Mouse (Mus musculus) stomach, postnatal 0 days (tissue): ENCODE data around the gene Kif1c. TPM values are rescaled to one million over a fixed set of nuclear protein-coding genes. Genes with fewer than 3 reads are reported as not detected.

Experiments used
- ATAC-seq: fragments of 200-750 bp; cut with Nextera tagmentation; 2 replicates; pipeline ENCODE4 v1.8.0; 2017; ENCODE audit not compliant: low FRiP score, low TSS enrichment
- DNase-seq: peaks from one replicate; pipeline ENCODE4 v3.0.0-alpha.2; 2016; ENCODE audit warnings: low spot score
- H3K27ac ChIP-seq: fragments of 300-500 bp; sonication (generic); replicated peaks from 2 replicates; pipeline ENCODE4 v1.5.1; 2014; ENCODE audit warnings: mild to moderate bottlenecking, control low read depth
- H3K27me3 ChIP-seq: fragments of 300-500 bp; sonication (generic); 2 replicates; pipeline ENCODE4 v1.6.1; 2014; ENCODE audit warnings: low read length; ENCODE audit not compliant: control insufficient read depth, insufficient read depth
- H3K36me3 ChIP-seq: fragments of 300-500 bp; sonication (generic); 2 replicates; pipeline ENCODE4 v1.6.1; 2014; ENCODE audit warnings: low read length, mixed read lengths; ENCODE audit not compliant: control insufficient read depth, insufficient read depth
- H3K4me1 ChIP-seq: fragments of 300-500 bp; sonication (generic); replicated peaks from 2 replicates; pipeline ENCODE4 v1.6.1; 2014; ENCODE audit warnings: antibody characterized with exemption; ENCODE audit not compliant: control insufficient read depth, insufficient read depth
- H3K4me2 ChIP-seq: fragments of 300-500 bp; sonication (generic); replicated peaks from 2 replicates; pipeline ENCODE4 v1.6.1; 2014; ENCODE audit warnings: low read depth, mild to moderate bottlenecking, control low read depth, moderate library complexity
- H3K4me3 ChIP-seq: fragments of 300-500 bp; sonication (generic); 2 replicates; pipeline ENCODE4 v1.5.1; 2014; ENCODE audit warnings: low read depth, low read length, control low read depth
- H3K9ac ChIP-seq: fragments of 300-500 bp; sonication (generic); 2 replicates; pipeline ENCODE4 v1.6.1; 2014; ENCODE audit warnings: mild to moderate bottlenecking, low read length, control low read depth, mixed read lengths
- H3K9me3 ChIP-seq: fragments of 300-500 bp; sonication (generic); 2 replicates; pipeline ENCODE4 v1.6.1; 2016; ENCODE audit warnings: low read length; ENCODE audit not compliant: control insufficient read depth
- CTCF ChIP-seq: IDR thresholded peaks from 2 replicates; pipeline ENCODE4 v1.5.1; 2016; ENCODE audit warnings: antibody characterized with exemption, low read depth, mild to moderate bottlenecking, moderate library complexity
- EP300 ChIP-seq: optimal IDR thresholded peaks from 2 replicates; pipeline ENCODE3; 2016; ENCODE audit warnings: antibody characterized with exemption
- WGBS: fragments of 180-500 bp; shearing (Covaris S2); extraction: QIAGEN DNeasy Blood & Tissue Kit; methylation state at CpG from one replicate; pipeline ENCODE4 v1.1.7; 2014; 5-methylcytosine and 5-hydroxymethylcytosine counted together
- polyA plus RNA-seq: library from polyadenylated mRNA; unstranded; fragments of >200 nt; fragmentation: Nextera tagmentation; extraction: Ambion mirVana; gene quantifications from 2 replicates; pipeline ENCODE4 v1.2.1, GENCODE M21; 2015

Gene Kif1c
- polyA plus RNA-seq, 1 experiment from 2014 or later, result 4.7 TPM

GRCm38 (mm10) chr11:70674501-70674900 lies 25.8 kb upstream of the Kif1c start:
- TF ChIP-seq CTCF (no peak), EP300 (no peak)
- H3K9ac ChIP-seq, result no peak overlapping the region
- H3K4me3 ChIP-seq, result no peak overlapping the region
- no peaks in the 10 kb centered on the region for H3K27me3 ChIP-seq
- no peak overlapping the region for H3K4me2 ChIP-seq
- peaks cover 9% of the 10 kb centered on the region for H3K36me3 ChIP-seq
- no peaks in the 10 kb centered on the region for H3K9me3 ChIP-seq
- no peak overlapping the region for H3K27ac ChIP-seq
- ATAC-seq (0 out of 2 replicates have a peak, but pooled peaks have one; percentile 11), DNase-seq (no peak)
- no peaks in the 10 kb centered on the region for H3K4me1 ChIP-seq
- 64% methylated on average over 11 of the region's 11 CpGs for WGBS

- ATAC-seq, result no peak
- H3K9ac ChIP-seq, result no peak overlapping the region
- 69% methylated on average over 9 of the region's 9 CpGs for WGBS
Observed at GRCm38 (mm10) chr11:70678092-70678491, 22.3 kb upstream of the Kif1c start.

GRCm38 (mm10) chr11:70678576-70678975 lies 21.8 kb upstream of the Kif1c start:
- ATAC-seq, result no peak
- Histone ChIP-seq H3K4me2 (no peak overlapping the region), H3K36me3 (peaks cover 20% of the 10 kb centered on the region), H3K9me3 (no peaks in the 10 kb centered on the region), H3K4me3 (no peak overlapping the region), H3K27ac (no peak overlapping the region), H3K27me3 (no peaks in the 10 kb centered on the region), H3K4me1 (no peaks in the 10 kb centered on the region), H3K9ac (no peak overlapping the region)
- TF ChIP-seq EP300 (no peak), CTCF (no peak)
- no peak for DNase-seq
- WGBS, result 83% methylated on average over 2 of the region's 2 CpGs

More at GRCm38 (mm10) chr11:70678092-70678491, 22.3 kb upstream of the Kif1c start:
- DNase-seq, result no peak
- no peaks in the 10 kb centered on the region for H3K27me3 ChIP-seq
- H3K4me2 ChIP-seq, result no peak overlapping the region
- H3K4me3 ChIP-seq, result no peak overlapping the region
- H3K36me3 ChIP-seq, result peaks cover 17% of the 10 kb centered on the region
- H3K4me1 ChIP-seq, result no peaks in the 10 kb centered on the region
- H3K27ac ChIP-seq, result no peak overlapping the region
- TF ChIP-seq CTCF (no peak), EP300 (no peak)
- no peaks in the 10 kb centered on the region for H3K9me3 ChIP-seq

- H3K9ac ChIP-seq, result no peak overlapping the region
- WGBS, result 94% methylated on average over 8 of the region's 8 CpGs
- TF ChIP-seq CTCF, result no peak
- no peak for TF ChIP-seq EP300
- H3K4me3 ChIP-seq, result no peak overlapping the region
- DNase-seq (no peak), ATAC-seq (no peak)
- no peaks in the 10 kb centered on the region for H3K27me3 ChIP-seq
- H3K4me1 ChIP-seq, result no peaks in the 10 kb centered on the region
- H3K4me2 ChIP-seq, result no peak overlapping the region
- no peak overlapping the region for H3K27ac ChIP-seq
- H3K9me3 ChIP-seq, result no peaks in the 10 kb centered on the region
- peaks cover 20% of the 10 kb centered on the region for H3K36me3 ChIP-seq
Observed at GRCm38 (mm10) chr11:70679361-70679760, 21.0 kb upstream of the Kif1c start.

GRCm38 (mm10) chr11:70679894-70680293 lies 20.5 kb upstream of the Kif1c start:
- Histone ChIP-seq H3K9ac (no peak overlapping the region), H3K27ac (no peak overlapping the region), H3K9me3 (no peaks in the 10 kb centered on the region), H3K4me2 (no peak overlapping the region), H3K4me3 (no peak overlapping the region), H3K27me3 (no peaks in the 10 kb centered on the region), H3K4me1 (no peaks in the 10 kb centered on the region), H3K36me3 (peaks cover 24% of the 10 kb centered on the region)
- WGBS, result 93% methylated on average over 8 of the region's 8 CpGs
- DNase-seq (no peak), ATAC-seq (no peak)
- no peak for TF ChIP-seq EP300
- no peak for TF ChIP-seq CTCF

GRCm38 (mm10) chr11:70681170-70681569 lies 19.2 kb upstream of the Kif1c start:
- Histone ChIP-seq H3K4me1 (no peaks in the 10 kb centered on the region), H3K9me3 (no peaks in the 10 kb centered on the region), H3K27ac (no peak overlapping the region), H3K4me2 (no peak overlapping the region), H3K4me3 (no peak overlapping the region), H3K36me3 (peaks cover 24% of the 10 kb centered on the region), H3K9ac (no peak overlapping the region), H3K27me3 (no peaks in the 10 kb centered on the region)
- DNase-seq (no peak), ATAC-seq (no peak)
- TF ChIP-seq CTCF, result no peak
- TF ChIP-seq EP300, result no peak
- 67% methylated on average over 12 of the region's 12 CpGs for WGBS
